Mouse (Mus musculus): ENCODE data around the gene Fbln2. TPM values are rescaled to one million over a fixed set of nuclear protein-coding genes. Genes with fewer than 3 reads are reported as not detected.

Gene Fbln2
- total RNA-seq, 2 experiments from 2014 or later = 71.8 to 76.3 TPM

- DNase-seq (ENCODE audit: low spot score) = no peak
- intact Hi-C loops (cut with DNase I) = no loop called here
Observed at GRCm38 (mm10) chr6:91288961-91289360, 76.7 kb downstream of the Fbln2 start.

GRCm38 (mm10) chr6:91290937-91291336 lies 78.7 kb downstream of the Fbln2 start:
- intact Hi-C loops (cut with DNase I) = no loop called here
- no peak for DNase-seq (ENCODE audit: low spot score)

- intact Hi-C loops (cut with DNase I) = no loop called here
- DNase-seq (ENCODE audit: low spot score) = no peak
Observed at GRCm38 (mm10) chr6:91295431-91295830, 83.2 kb downstream of the Fbln2 start.

GRCm38 (mm10) chr6:91298828-91299227 lies 86.6 kb downstream of the Fbln2 start:
- DNase-seq (ENCODE audit: low spot score) = no peak
- intact Hi-C loops (cut with DNase I) = no loop called here

GRCm38 (mm10) chr6:91300079-91300478 lies 87.8 kb downstream of the Fbln2 start:
- no peak for DNase-seq (ENCODE audit: low spot score)
- intact Hi-C loops (cut with DNase I) = no loop called here

- intact Hi-C loops (cut with DNase I) = no loop called here
- no peak for DNase-seq (ENCODE audit: low spot score)
Observed at GRCm38 (mm10) chr6:91301839-91302238, 89.6 kb downstream of the Fbln2 start.

- intact Hi-C loops (cut with DNase I) = no loop called here
- DNase-seq (ENCODE audit: low spot score) = no peak
Observed at GRCm38 (mm10) chr6:91302337-91302736, 90.1 kb downstream of the Fbln2 start.

- intact Hi-C loops (cut with DNase I) = no loop called here
- no peak for DNase-seq (ENCODE audit: low spot score)
Observed at GRCm38 (mm10) chr6:91304172-91304571, 91.9 kb downstream of the Fbln2 start.

GRCm38 (mm10) chr6:91307972-91308371 lies 95.7 kb downstream of the Fbln2 start:
- intact Hi-C loops (cut with DNase I) = no loop called here
- DNase-seq (ENCODE audit: low spot score) = no peak

- intact Hi-C loops (cut with DNase I) = no loop called here
- DNase-seq (ENCODE audit: low spot score) = no peak
Observed at GRCm38 (mm10) chr6:91311204-91311603, 98.9 kb downstream of the Fbln2 start.

- no peak for DNase-seq (ENCODE audit: low spot score)
Observed at GRCm38 (mm10) chr6:91312491-91312890, 100.2 kb downstream of the Fbln2 start.

More at GRCm38 (mm10) chr6:91312491-91312890, 100.2 kb downstream of the Fbln2 start:
- intact Hi-C loops (cut with DNase I) = no loop called here

Other genes starting within 250 kb of the Fbln2 start
- 100 to 1,000 TPM; 125 to 137 TPM for gene Iqsec1, start 223.8 kb upstream of the Fbln2 start, total RNA-seq (2021)
- 1 to 10 TPM; 2.4 to 3.3 TPM for gene Nup210, start 95.6 kb upstream of the Fbln2 start, total RNA-seq (2021)
- gene Hdac11, start 55.8 kb upstream of the Fbln2 start, total RNA-seq (2021) = 10 to 100 TPM; 13.0 to 15.1 TPM
- not detected for gene Wnt7a, start 198.9 kb downstream of the Fbln2 start, total RNA-seq (2021)